Mouse (Mus musculus) splenic B cell, adult 2 months (primary cell): ENCODE data around the gene Usp20.

Experiments
- DNase-seq: peaks from one replicate; pipeline ENCODE4 v3.0.0-alpha.2; 2011; ENCODE audit warnings: low read depth, low spot score
- H3K27me3 ChIP-seq: 2 replicates; pipeline ENCODE4 v1.6.1; 2012; ENCODE audit warnings: mild to moderate bottlenecking, low read length, moderate library complexity, mixed read lengths; ENCODE audit not compliant: control insufficient read depth, poor library complexity, insufficient read depth, severe bottlenecking
- H3K36me3 ChIP-seq: 2 replicates; pipeline ENCODE4 v1.6.1; 2012; ENCODE audit warnings: mild to moderate bottlenecking, low read length, moderate library complexity, mixed read lengths; ENCODE audit not compliant: control insufficient read depth, poor library complexity, insufficient read depth, severe bottlenecking

The Usp20 gene

GRCm38 (mm10) chr2:31042881-31043280 is 60.8 kb downstream of the Usp20 start:
- no peak for DNase-seq
- peaks cover 16% of the 10 kb centered on the region for H3K36me3 ChIP-seq
- H3K27me3 ChIP-seq: no peaks in the 10 kb centered on the region

- DNase-seq: no peak
- Histone ChIP-seq H3K27me3 (no peaks in the 10 kb centered on the region), H3K36me3 (peaks cover 16% of the 10 kb centered on the region)
Measured at GRCm38 (mm10) chr2:31043856-31044255, 61.8 kb downstream of the Usp20 start.

GRCm38 (mm10) chr2:31048037-31048436 is 66.0 kb downstream of the Usp20 start:
- no peak for DNase-seq
- Histone ChIP-seq H3K27me3 (no peaks in the 10 kb centered on the region), H3K36me3 (peaks cover 14% of the 10 kb centered on the region)

GRCm38 (mm10) chr2:31052441-31052840 is 70.4 kb downstream of the Usp20 start:
- no peak for DNase-seq
- H3K36me3 ChIP-seq: peaks cover 31% of the 10 kb centered on the region
- no peaks in the 10 kb centered on the region for H3K27me3 ChIP-seq

GRCm38 (mm10) chr2:31053426-31053825 is 71.3 kb downstream of the Usp20 start:
- no peak for DNase-seq
- Histone ChIP-seq H3K27me3 (no peaks in the 10 kb centered on the region), H3K36me3 (peaks cover 31% of the 10 kb centered on the region)

GRCm38 (mm10) chr2:31053851-31054340 is 71.8 kb downstream of the Usp20 start:
- H3K36me3 ChIP-seq: peaks cover 31% of the 10 kb centered on the region
- no peak for DNase-seq
- H3K27me3 ChIP-seq: no peaks in the 10 kb centered on the region

GRCm38 (mm10) chr2:31056070-31056469 is 74.0 kb downstream of the Usp20 start:
- H3K27me3 ChIP-seq: no peaks in the 10 kb centered on the region
- peaks cover 31% of the 10 kb centered on the region for H3K36me3 ChIP-seq
- no peak for DNase-seq

- H3K36me3 ChIP-seq: peaks cover 29% of the 10 kb centered on the region
- no peaks in the 10 kb centered on the region for H3K27me3 ChIP-seq
- DNase-seq: no peak
Measured at GRCm38 (mm10) chr2:31057549-31058177, 75.6 kb downstream of the Usp20 start.

GRCm38 (mm10) chr2:31058443-31058842 is 76.4 kb downstream of the Usp20 start:
- H3K36me3 ChIP-seq: peaks cover 22% of the 10 kb centered on the region
- DNase-seq: peak; percentile 53

GRCm38 (mm10) chr2:31060271-31060670 is 78.2 kb downstream of the Usp20 start:
- peak; percentile 80 for DNase-seq

More at GRCm38 (mm10) chr2:31058443-31058842, 76.4 kb downstream of the Usp20 start:
- H3K27me3 ChIP-seq: no peaks in the 10 kb centered on the region

GRCm38 (mm10) chr2:31060787-31061730 is 79.0 kb downstream of the Usp20 start:
- DNase-seq: peak; percentile 90
- H3K36me3 ChIP-seq: peaks cover 9% of the 10 kb centered on the region
- H3K27me3 ChIP-seq: no peaks in the 10 kb centered on the region

More at GRCm38 (mm10) chr2:31060271-31060670, 78.2 kb downstream of the Usp20 start:
- no peaks in the 10 kb centered on the region for H3K27me3 ChIP-seq
- H3K36me3 ChIP-seq: peaks cover 13% of the 10 kb centered on the region

- Histone ChIP-seq H3K36me3 (no peaks in the 10 kb centered on the region; the same call in none of the 2 replicates), H3K27me3 (no peaks in the 10 kb centered on the region)
- DNase-seq: peak; percentile 82
Measured at GRCm38 (mm10) chr2:31061868-31062628, 80.0 kb downstream of the Usp20 start.

GRCm38 (mm10) chr2:31066019-31066789 is 84.1 kb downstream of the Usp20 start:
- Histone ChIP-seq H3K36me3 (peaks cover 2% of the 10 kb centered on the region; the same call in 1 of the 2 replicates), H3K27me3 (no peaks in the 10 kb centered on the region)
- no peak for DNase-seq
